Mouse (Mus musculus): Measurements from ENCODE around the gene Kbtbd12.
A peak's percentile ranks its signal among the peaks of the same experiment; 100 is the strongest.

The Kbtbd12 gene

DNA sequence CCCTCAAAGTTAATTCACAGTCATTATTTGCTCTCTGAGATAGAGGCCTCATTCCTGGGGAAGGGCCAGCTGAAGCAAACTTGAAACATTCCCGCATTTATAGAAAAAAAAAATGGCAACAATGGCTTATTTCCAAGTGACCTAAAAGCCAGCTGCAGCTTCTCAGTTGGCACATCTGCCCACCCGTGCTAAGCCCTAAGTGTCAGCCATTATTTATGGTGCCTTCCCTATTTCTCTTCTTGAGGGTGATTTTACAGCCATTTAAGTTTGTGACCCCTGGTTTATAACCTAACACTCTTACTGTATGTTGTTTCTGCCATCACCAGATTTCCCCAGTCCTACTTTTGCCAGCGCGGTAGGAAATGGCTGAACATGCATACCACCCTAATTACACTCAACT is 11.3 kb downstream of the Kbtbd12 start:
- DNase-seq, result no peak

DNA sequence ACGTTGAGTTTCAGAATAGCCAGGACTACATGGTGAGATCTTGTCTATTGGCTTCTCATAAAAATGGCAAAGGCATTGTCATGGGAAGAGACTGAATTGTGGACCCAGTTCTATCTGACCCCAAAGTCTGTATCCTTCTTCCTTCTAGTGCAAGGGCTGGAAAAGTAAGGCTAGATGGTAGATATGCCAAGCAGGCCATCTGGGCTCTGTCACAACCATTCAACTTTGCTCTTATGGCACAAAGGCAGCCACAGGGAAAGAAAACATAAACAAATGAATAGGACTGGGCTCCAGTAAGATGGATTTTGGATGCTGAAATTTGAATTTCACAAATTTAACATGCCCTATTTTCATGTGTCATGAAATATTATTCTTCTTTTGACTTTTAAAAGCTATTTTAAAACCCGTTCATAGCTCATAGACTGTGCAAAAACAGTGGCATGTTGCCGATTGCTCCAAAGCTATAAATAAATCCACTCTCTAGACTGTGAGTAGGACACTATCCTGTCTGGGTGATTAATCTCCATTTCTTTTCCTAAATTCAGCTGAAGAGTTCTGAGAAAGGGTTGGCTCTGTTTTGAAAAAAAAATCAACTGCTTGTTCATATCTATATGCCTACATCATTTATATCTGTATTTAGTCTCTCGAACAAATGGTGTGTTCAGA is 15.8 kb downstream of the Kbtbd12 start:
- no peak for DNase-seq

DNA sequence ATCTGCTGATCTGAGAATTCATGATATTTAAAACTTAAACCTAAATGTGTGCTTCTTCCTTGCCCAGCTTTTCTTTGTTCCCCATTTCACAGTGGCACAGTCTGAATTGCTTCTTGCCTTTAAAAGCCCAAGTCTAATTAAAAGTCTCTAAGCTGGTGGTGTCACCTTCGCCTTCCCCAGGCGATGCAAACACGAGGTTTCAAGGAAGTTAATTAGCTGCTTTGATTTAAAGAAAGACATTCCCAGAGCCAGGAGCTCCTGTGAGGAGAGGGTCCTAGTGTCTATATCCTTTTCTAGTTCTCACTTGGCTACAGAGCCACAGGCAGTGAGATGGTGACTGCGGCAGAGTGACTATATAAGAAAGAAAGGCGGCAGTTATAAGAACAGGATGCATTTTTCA is 18.2 kb downstream of the Kbtbd12 start:
- DNase-seq, result no peak

DNA sequence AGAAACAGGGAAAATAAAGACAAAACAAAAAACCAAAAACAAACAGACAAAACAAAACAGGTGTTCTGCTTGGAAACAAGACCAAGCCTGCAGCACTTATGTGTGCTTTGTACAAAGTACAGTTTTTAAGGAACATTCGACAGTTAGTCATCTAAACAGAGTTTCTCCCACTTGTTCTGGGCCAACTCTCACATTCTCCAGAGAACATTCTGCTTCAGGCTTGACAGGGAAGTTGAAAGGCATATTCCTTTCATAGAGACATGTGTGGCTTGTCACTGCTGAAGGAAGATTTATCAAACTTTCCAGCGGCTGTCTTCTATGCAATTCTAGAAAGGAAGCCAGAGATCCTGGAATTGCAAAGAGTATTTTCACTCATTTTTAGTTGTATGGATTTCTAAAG is 22.4 kb downstream of the Kbtbd12 start:
- DNase-seq, result no peak

DNA sequence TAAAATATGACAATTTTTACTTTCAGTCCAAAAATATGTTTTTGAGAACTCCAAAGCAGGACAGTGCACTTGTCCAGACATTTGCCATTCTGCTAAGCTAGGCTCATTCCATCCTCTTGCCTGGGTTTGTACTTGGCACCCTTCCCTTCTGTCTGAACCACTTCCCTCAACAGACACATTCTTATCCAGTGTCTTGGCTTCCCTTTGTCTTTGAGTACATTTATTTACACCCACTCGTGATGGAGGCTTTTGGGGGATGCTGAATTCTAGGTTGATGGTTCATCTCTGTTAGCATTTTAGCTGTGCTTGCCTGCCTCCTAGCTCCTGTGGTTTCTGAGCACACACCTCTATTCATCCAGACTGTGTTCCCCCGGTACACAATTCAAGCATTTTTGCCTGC is 31.3 kb downstream of the Kbtbd12 start:
- DNase-seq, result no peak

DNA sequence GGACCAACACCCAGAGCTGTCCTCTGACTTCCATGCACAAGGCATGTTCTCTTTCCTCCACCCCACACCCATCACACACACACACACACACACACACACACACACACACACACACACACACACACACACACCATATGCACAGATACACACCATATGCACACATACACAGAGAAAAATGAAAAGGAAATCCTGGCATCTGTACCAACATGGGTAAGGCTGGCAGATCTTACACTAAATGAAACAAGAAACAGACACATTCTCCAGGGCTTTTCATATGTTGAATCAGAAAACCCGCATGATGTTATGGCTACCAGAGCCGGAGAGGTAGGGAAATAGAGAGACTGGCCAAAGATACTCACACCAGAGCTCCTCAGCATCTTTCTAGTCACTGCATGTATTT is 32.0 kb downstream of the Kbtbd12 start:
- DNase-seq, result no peak

DNA sequence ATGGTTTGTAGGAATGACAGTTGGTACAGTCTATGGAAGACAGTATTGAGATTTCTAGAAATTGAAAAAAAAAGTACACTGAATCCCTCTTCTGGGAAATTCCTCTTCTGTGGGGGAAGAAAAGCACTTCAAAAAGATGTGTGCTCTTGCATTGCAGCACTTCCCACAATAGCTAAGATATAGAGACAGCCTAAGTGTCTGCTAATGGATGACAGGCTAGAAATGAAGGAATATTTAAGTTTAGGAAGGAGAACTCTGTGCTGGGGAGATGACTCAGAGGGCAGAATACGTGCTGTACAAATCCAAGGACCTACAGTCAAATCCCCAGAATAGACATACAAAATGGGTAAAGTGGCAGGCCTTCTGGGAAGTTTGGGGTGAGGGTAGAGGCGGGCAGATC is 32.5 kb downstream of the Kbtbd12 start:
- DNase-seq, result no peak

DNA sequence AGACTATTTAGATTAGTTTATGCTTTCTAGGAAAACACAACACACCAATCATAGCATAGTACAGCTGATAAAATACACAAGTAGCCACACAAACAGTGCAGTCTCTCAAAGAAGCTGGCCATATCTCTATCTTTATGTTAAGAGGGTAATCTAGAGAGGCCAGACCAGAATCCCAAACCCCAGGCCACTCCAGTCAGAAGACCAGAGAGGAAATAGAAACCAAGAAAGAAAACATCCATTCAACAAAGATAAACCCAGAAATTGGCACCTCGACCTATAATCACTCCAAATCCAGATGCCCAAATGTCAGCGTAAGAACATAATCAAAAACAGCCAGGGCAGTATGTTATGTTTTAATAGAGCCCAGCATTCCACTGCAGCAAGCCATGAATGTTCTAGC is 41.6 kb downstream of the Kbtbd12 start:
- no peak for DNase-seq

DNA sequence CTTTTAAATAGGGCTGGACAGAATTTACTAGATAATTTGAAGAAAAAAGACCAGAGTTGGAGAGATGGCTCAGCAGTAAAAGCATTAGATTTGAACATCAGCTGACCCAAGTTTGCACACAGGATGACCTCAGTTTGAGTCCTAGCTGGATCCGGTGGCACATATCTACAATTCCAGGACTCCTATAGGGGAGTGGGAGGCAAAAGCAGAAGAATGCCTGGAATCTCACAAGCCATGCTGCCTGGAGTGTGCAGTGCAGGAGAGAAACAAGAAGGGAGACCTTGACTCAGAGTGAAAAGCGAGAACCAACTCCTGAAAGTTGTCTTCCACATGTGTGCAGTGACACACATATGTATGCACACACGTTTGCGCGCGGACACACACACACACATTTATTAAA is 45.4 kb downstream of the Kbtbd12 start:
- no peak for DNase-seq

DNA sequence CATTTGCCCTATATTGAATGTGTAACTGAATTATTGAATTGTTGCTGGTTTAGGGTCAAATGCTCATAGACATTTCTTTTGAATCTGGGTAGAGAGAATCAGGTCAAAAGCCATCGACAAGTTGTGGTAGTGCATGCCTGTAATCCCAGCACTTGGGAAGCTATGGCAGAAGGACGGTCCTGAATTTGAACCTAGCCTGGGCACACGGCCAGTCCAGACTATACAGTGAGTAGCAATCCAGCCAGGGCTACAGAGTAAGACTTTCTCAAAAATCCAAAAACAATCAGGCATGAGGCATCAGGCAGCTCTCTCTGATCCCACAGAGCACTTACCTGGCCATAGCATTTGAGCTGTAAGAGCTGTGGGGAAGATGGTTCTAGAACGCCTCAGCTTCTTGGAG is 47.5 kb downstream of the Kbtbd12 start:
- no peak for DNase-seq

DNA sequence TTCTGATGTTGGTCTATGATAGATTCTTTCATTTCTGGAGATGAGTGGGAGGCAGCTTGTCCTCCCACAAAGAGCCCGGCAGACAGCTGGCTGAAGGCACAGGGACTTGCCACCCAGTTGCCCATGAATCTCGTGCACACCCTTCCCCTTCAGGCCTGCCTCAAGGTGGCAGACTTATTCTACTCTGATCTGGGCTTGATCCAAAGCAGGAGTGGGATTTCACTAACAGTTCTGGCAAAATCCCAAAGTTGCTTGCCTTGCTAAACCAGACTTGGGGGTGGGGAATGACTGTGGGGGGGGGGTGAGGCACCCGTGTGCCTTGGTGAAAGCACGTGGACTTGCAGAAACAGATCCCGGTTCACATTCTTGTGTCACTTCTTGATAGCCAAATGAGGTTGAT is 48.2 kb downstream of the Kbtbd12 start:
- DNase-seq, result peak; percentile 50 to 69

DNA sequence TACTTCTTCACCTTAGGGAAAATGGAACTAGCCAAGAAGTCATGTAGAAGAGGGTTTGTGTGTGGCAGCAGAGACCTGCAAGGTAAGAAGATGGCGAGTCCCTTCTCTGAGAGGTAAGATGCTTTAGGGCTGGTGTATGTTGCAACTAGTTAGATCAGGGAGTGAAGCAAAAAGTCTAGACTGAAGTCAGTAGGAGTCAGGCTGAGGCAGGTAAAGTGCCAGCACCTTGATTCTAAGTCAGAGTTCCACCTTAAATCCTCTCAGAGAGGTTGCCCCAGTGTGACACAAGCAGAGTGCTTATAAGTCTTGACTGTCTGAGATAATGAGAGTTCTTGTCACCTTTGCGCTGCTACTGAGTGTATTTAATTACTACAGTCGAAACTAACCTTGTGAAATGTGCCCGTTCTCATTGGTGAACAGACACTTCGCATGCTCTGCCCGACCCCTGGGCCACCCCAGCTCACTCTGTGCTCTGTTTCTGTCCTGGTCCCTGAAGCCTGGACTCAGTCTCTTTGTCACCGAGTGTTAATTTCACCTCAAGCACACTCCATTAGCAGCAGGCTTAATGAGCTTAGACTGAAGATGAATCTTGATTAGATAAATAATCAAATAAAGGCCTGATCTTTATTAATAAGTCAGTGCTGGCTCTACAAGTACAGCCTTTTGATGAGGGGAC is 49.0 kb downstream of the Kbtbd12 start:
- DNase-seq, result no peak

DNA sequence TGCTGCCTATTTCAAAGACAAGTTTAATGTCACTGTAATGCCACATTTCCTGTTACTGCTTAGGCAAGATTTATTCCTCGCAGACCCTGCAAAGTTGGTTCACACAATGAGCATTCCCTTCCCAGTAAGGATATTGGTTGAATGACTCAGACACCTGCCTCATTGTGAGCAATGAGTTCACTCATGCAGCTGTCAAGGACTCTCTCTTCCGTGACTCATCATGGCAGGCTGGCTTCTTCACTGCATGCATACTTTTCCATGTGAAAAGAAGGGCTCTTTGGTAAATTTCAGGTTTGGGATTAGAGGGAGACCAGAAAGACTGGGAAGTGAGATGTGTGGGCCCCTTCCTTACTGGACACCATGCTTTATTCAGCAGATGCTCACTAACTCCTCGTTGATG is 50.7 kb downstream of the Kbtbd12 start:
- DNase-seq, result no peak

DNA sequence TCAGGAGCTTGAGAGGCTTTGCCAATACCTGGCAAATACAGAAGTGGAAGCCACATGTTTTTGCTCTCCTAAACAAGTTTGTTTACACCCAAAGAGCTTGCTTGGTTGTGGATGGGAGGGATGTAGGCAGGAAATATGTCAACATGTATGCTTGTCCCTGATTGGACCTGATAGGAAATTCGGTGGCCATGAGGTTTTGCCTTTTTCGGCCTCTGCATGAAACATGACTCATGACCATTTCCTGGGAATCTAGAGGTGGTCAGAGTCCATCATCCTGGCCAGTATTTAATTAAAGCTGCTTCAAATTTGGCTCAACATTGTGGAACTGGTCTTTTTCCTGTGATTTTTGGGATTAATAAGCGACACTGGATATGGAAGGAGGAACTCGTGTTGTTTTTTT is 53.8 kb downstream of the Kbtbd12 start:
- no peak for DNase-seq

DNA sequence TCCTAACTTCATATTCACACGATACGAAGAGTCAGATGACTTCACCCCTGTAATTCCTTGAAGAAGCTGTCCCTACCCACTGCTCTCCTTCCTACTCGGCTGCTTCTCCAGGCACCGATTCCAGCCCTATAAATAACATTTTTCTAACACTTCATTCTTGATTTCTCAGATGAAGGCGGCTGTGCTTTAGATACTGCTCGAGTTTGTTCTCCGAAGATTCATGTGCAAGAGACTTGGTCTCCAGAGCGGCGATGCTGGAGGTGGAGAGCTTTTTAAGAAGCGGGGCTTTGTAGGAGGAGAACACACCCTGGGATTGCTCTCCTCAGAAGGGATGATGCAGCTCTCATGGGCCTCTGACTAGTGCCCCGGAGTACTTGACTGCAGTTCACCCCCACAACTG is 61.3 kb downstream of the Kbtbd12 start:
- no peak for DNase-seq

DNA sequence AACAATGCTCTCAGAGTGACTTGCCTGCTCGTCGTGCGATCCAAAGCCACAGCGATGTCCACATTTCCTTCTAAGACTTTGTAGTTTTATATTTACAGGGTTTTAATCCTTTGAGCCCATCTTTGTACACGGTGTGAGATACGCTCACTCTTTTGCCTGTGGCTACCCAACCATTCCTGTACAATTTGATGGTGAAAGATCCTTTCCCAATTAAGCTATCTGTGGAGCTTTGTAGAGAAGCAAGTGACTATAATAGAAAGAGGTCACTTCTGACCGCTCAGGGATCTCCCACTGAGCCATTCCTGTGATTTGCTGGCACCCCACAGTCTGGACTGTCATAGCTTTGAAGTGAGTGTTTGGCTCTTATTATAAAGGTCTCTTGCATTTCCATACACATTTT is 71.1 kb downstream of the Kbtbd12 start:
- DNase-seq, result no peak

DNA sequence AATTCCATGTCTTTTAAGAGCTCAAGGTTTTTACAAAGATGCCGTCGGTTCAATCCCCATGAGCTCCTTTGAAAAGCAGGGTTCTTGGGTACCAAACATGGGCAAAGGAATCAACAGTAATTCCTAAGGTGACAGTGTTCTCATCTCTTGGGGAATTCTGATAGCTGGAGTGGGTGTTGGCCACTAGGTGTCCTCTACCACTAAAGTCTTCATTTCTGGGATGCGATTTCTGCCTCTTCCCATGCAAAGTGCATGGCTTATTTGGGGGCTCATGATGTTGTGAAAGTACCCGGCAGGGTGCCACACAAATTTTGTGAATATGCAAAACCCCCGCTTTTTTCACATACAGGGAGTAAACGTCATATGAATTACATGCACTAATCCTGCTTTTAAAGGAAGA is 72.7 kb downstream of the Kbtbd12 start:
- DNase-seq, result peak in 1 of 2 experiments; percentile 20

DNA sequence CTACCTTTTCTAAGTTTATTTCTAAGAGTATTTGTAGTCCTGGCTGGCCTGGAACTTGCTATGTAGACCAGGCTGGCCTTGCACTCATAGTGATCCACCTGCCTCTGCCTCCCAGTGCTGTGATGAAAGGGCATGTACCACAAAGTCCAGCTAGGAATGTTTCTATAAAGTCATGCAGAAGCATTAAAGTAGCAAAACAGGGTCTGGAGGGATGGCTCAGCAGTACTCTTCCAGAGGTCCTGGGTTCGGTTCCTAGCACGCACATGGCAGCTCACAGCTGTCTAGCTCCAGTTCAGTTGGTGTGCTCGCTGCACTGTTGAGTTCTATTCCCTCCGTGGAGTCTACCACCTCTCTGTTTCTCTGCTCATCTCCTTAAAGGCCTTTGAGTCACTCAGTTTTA is 77.6 kb downstream of the Kbtbd12 start:
- no peak for DNase-seq

DNA sequence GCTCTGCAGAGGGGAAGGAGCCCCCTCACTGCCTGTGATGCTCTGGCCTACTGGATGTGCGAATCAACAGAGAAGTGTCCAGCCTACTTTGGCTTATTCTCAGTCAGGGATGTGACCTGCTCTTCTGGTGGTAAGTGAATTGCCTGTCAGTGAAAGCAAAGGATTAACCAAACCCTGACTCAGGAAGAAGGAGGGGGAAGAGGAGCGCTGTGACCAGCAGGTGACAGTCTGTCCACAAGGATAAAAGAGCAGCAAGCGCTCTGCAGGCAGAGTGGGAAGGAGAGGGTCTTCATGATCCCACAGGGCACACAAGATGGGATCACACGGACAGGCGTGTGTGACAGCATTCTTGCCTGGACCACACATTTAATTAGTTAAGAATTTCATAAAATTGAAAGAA is 78.1 kb downstream of the Kbtbd12 start:
- no peak for DNase-seq

DNA sequence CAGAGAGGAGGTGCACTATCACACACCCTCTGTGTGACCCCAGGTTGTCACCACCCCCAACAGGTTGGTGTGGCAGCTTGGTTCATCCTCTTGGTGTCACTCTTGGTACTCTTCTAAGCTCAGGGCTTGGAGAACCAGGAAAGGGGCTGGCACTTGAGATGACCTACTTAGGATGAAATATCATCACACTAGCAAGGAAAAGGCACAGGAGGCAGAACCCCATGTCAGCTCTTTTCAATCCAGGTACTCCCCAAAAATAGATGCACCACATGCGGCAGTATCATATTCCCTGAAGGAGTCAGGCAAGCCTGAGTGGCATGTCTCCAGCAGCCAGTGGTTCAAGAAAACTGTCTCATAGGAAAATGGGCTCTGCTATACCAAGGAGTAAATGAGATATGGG is 79.7 kb downstream of the Kbtbd12 start:
- DNase-seq, result no peak

DNA sequence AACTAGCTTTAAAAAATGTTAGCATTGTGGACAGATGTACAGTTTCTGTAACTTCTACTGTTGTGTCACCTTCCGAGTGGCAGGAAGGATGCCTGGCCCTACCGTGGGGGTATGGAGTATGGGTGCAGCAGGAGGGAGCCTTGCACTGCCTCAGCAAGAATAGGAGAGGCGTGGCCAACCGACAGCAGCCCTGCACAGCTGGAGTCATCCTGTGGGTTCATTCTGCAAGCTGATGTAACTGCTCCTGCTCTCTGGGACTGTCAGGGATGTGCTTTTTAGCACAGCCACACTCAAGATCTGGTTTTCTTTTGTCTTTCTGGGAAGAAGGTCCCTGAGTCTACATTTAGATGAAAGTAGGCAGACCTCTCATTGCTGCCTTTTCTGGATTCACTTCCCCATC is 80.2 kb downstream of the Kbtbd12 start:
- no peak for DNase-seq

DNA sequence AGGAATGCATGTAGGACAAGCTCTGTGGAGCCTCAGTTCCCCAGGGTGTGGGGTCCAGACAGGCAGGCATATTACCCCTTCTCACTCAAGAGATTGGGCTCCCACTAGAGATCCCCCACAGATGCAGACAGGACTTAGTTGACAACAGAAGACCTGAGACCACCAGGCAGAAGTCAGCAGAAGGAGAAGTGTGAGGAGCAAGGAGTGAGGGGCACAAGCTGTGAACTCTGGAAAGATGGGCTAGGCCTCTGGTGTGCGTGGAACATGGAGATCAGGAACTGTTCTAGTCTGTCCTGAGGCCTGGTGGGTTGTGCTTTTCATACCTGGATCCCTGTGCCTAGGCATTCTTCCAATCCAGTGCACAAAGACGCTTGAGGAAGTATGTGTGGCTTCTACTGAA is 87.8 kb downstream of the Kbtbd12 start:
- no peak for DNase-seq

DNA sequence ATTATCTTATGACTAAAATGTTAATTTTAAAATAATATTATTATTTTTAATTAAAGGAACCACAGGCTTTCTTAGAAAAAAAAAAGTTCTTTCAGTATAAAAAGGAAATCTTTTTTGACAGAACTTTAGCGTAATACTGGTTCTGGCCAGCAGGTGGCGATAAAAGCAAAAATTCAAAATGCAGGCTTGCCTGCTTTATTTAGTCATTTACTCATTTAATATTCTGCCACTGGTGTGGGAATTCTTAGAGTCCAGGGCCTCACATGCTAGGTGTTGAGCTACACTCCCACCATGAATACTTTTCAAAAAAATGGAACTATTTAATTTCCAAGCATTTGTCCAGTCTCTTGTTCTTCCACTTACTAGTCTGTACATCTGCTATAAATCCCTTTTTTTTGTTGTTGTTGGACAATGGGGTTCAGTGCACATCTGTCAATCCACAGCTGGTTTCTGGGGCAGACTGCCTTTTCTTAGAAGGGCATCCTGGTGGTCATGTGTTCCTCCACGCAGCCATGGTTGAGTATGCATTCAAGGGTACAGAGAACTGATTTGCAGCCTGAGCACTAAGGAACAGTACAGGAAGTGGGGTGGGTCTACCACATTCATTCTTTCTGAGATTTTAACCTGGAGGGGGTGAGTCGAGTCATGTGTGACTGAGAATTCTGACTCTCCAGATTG is 88.5 kb downstream of the Kbtbd12 start:
- peak in 1 of 2 experiments; percentile 73 for DNase-seq

DNA sequence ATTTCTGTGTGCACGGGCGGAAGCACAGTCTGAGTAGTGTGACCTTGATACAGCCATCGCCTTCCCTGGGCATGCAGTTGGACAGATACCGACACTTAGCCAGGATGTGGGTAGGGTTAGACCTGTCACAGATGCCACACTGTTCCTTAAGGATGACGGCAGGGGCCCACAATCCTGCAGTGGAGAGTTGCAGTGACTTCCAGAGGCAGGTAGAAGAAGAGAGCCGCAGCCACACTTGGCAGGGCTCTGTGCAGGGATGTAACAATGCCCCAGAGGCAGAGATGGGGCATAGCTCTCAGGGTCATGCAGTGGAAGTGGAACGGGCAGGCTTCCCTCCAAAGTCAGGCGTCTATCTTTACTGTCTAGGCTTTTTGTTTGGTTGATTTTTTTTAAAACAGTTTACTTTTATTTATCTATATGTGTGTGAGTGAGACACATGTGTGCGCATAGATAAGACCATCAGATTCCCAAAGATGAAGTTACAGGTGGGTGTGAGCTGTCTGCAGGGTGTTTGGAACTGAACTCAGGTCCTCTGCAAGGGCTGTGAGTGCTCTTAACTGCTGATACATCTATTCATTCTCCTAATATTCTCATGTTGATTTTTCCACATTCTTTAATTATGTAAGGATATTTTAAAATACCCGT is 89.2 kb downstream of the Kbtbd12 start:
- DNase-seq, result no peak
